In the genomic region with DNA sequence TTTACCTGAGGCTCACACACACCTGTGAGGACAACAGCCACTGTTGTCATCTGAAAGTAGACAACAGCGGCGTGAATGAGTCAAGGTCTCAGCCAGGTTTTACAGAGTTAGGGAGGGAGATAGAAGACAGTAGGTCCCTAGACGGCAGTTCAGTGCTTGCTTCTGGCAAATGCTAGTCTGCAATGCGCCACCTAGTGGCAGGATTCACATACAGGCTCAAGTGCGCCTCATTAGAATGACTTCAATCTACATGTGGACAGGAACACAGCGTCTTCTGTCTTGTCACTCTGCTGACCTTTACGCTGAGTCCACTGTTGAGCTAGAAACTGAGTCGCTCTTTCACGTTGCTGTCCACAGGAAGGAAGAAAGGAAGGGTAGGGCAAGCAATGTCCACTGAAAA, we compare ENCODE assay signal across 8 mouse cellular contexts.
DNase-seq lines count a peak whose midpoint lies in the region.

No protein-coding gene starts in this region.

- peaks cover 2% of the 10 kb centered on the region for H3K36me3 ChIP-seq in megakaryocyte, embryonic 14.5 days (replicated peaks; ENCODE audit: low read length)

- peaks cover 2% of the 10 kb centered on the region for H3K27me3 ChIP-seq in megakaryocyte, embryonic 14.5 days (replicated peaks)

- peaks cover 68% of the 10 kb centered on the region for H3K4me1 ChIP-seq in megakaryocyte, embryonic 14.5 days

- peak overlapping the region; percentile 83 for H3K4me3 ChIP-seq in megakaryocyte, embryonic 14.5 days (replicated peaks)

- peak; percentile 62 for DNase-seq in gastrocnemius, adult 18-20 months (ENCODE audit: low spot score)
- DNase-seq in gastrocnemius, postnatal 25 days: no peak
- peak; percentile 61 for DNase-seq in adipocyte (ENCODE audit: low spot score)
- DNase-seq in cerebellum, postnatal 4 days (ENCODE audit: low spot score in 2 of 2): peak; percentile 34 to 71
- peak; percentile 83 for DNase-seq in heart, postnatal 4 days
- peak; percentile 63 to 77 for DNase-seq in left cerebral cortex, adult 18-20 months (ENCODE audit: low spot score in 2 of 2)
- peak; percentile 31 to 73 for DNase-seq in spleen, adult 18-20 months

- H3K9me3 ChIP-seq in megakaryocyte, embryonic 14.5 days: peaks cover 13% of the 10 kb centered on the region
